Mouse (Mus musculus) spleen, adult 2 months (tissue): ENCODE measurements at regions not wholly inside any gene's neighbourhood (a gene's known extent, or its start where the extent isn't known, plus 50 kb on each side); places are given as distances from the start of the nearest gene placed in this dataset.

Experiments used
- CTCF ChIP-seq: fragments of 200-500 bp; IDR thresholded peaks from 2 replicates; pipeline ENCODE4 v1.5.1; 2011; ENCODE audit warnings: mild to moderate bottlenecking, inconsistent platforms; ENCODE audit not compliant: insufficient read depth, insufficient read length, insufficient replicate concordance; ENCODE audit errors: extremely low read depth
- POLR2A ChIP-seq: fragments of 200-500 bp; IDR thresholded peaks from 2 replicates; pipeline ENCODE4 v1.6.1; 2011; ENCODE audit warnings: low read depth, low read length, inconsistent platforms

- TF ChIP-seq CTCF (no peak), POLR2A (no peak)
Observed at GRCm38 (mm10) chr7:118294637-118295036, 51.2 kb upstream of the Smg1 start.
